Mouse (Mus musculus) embryonic facial prominence, embryonic 12.5 days (tissue): ENCODE results near the gene Myadml2. TPM values are rescaled to one million over a fixed set of nuclear protein-coding genes. Genes with fewer than 3 reads are reported as not detected.
A peak's percentile ranks its signal among the peaks of the same experiment; 100 is the strongest.
"Not testable (repeated sequence)": the region's sequence is repeated elsewhere in the genome, so short reads cannot be mapped to it uniquely, and the experiment has no call there.

Experiments used
- ATAC-seq: fragments of 200-750 bp; cut with Nextera tagmentation; 2 replicates; pipeline ENCODE4 v1.8.0; 2017; ENCODE audit not compliant: insufficient number of reproducible peaks, insufficient read depth, low FRiP score, low TSS enrichment
- H3K27ac ChIP-seq: fragments of 300-500 bp; sonication (generic); 2 replicates; pipeline ENCODE4 v1.5.1; 2016; ENCODE audit warnings: mild to moderate bottlenecking
- H3K27me3 ChIP-seq: fragments of 300-500 bp; sonication (generic); 2 replicates; pipeline ENCODE4 v1.6.1; 2016; ENCODE audit warnings: mild to moderate bottlenecking, moderate library complexity
- H3K36me3 ChIP-seq: fragments of 300-500 bp; sonication (generic); 2 replicates; pipeline ENCODE4 v1.6.1; 2016; ENCODE audit warnings: mild to moderate bottlenecking
- H3K4me1 ChIP-seq: fragments of 300-500 bp; sonication (generic); 2 replicates; pipeline ENCODE4 v1.6.1; 2016
- H3K4me2 ChIP-seq: fragments of 300-500 bp; sonication (generic); replicated peaks from 2 replicates; pipeline ENCODE4 v1.6.1; 2016; ENCODE audit warnings: mild to moderate bottlenecking, moderate library complexity
- H3K4me3 ChIP-seq: fragments of 300-500 bp; sonication (generic); 2 replicates; pipeline ENCODE4 v1.5.1; 2016; ENCODE audit warnings: mild to moderate bottlenecking
- H3K9ac ChIP-seq: fragments of 300-500 bp; sonication (generic); 2 replicates; pipeline ENCODE4 v1.6.1; 2016; ENCODE audit warnings: mild to moderate bottlenecking, moderate library complexity
- H3K9me3 ChIP-seq: fragments of 300-500 bp; sonication (generic); 2 replicates; pipeline ENCODE4 v1.6.1; 2016; ENCODE audit warnings: mild to moderate bottlenecking, moderate library complexity
- WGBS: fragments of 180-500 bp; shearing (Covaris S2); methylation state at CpG from one replicate; pipeline ENCODE4 v1.1.7; 2016; 5-methylcytosine and 5-hydroxymethylcytosine counted together
- polyA plus RNA-seq: library from polyadenylated mRNA; unstranded; fragments of >200 nt; fragmentation: Nextera tagmentation; extraction: Ambion mirVana; gene quantifications from 2 replicates; pipeline ENCODE4 v1.2.1, GENCODE M21; 2016

The Myadml2 gene
- polyA plus RNA-seq, 1 experiment from 2014 or later: not detected

- no peaks in the 10 kb centered on the region for H3K27me3 ChIP-seq
- H3K4me1 ChIP-seq: no peaks in the 10 kb centered on the region; the same call in 1 of the 2 replicates
- no peak overlapping the region for H3K9ac ChIP-seq
- 92% methylated on average over 5 of the region's 5 CpGs for WGBS
- no peak overlapping the region for H3K27ac ChIP-seq
- no peak overlapping the region for H3K4me3 ChIP-seq
- H3K9me3 ChIP-seq: no peaks in the 10 kb centered on the region
- no peak overlapping the region for H3K4me2 ChIP-seq
- H3K36me3 ChIP-seq: peaks cover 67% of the 10 kb centered on the region
- ATAC-seq: no peak
Measured at GRCm38 (mm10) chr11:120682683-120683082, 34.7 kb upstream of the Myadml2 start.

- H3K4me1 ChIP-seq: no peaks in the 10 kb centered on the region
- no peaks in the 10 kb centered on the region for H3K9me3 ChIP-seq
- H3K9ac ChIP-seq: no peak overlapping the region
- no peaks in the 10 kb centered on the region for H3K27me3 ChIP-seq
- WGBS: 74% methylated on average over 3 of the region's 3 CpGs
- H3K4me2 ChIP-seq: no peak overlapping the region
- H3K36me3 ChIP-seq: peaks cover 68% of the 10 kb centered on the region
- no peak overlapping the region for H3K4me3 ChIP-seq
- H3K27ac ChIP-seq: no peak overlapping the region
- no peak for ATAC-seq
Measured at GRCm38 (mm10) chr11:120679909-120680308, 32.0 kb upstream of the Myadml2 start.

GRCm38 (mm10) chr11:120676951-120677350, 29.0 kb upstream of the Myadml2 start:
- 87% methylated on average over 4 of the region's 4 CpGs for whole genome bisulfite sequencing
- no peaks in the 10 kb centered on the region for H3K9me3 ChIP-seq
- H3K27ac ChIP-seq: no peak overlapping the region
- H3K9ac ChIP-seq: no peak overlapping the region
- peaks cover 48% of the 10 kb centered on the region for H3K36me3 ChIP-seq
- H3K4me3 ChIP-seq: no peak overlapping the region
- H3K27me3 ChIP-seq: no peaks in the 10 kb centered on the region
- no peak for ATAC-seq
- H3K4me1 ChIP-seq: peaks cover 7% of the 10 kb centered on the region
- no peak overlapping the region for H3K4me2 ChIP-seq

- H3K27me3 ChIP-seq, H3K27ac ChIP-seq, H3K4me3 ChIP-seq, H3K9me3 ChIP-seq, H3K4me1 ChIP-seq, H3K4me2 ChIP-seq, ATAC-seq, H3K9ac ChIP-seq: not testable (repeated sequence)
- WGBS: 85% methylated on average over 5 of the region's 5 CpGs
- peaks cover 42% of the 10 kb centered on the region for H3K36me3 ChIP-seq
Measured at GRCm38 (mm10) chr11:120675875-120676274, 27.9 kb upstream of the Myadml2 start.

- Histone ChIP-seq H3K36me3 (peaks cover 22% of the 10 kb centered on the region), H3K9me3 (no peaks in the 10 kb centered on the region), H3K9ac (peak overlapping the region; percentile 78), H3K27me3 (no peaks in the 10 kb centered on the region), H3K4me1 (peaks cover 7% of the 10 kb centered on the region), H3K4me2 (peak overlapping the region; percentile 87), H3K27ac (peak overlapping the region; percentile 88), H3K4me3 (peak overlapping the region; percentile 68)
- ATAC-seq: no peak
- WGBS: 41% methylated on average over 12 of the region's 12 CpGs
Measured at GRCm38 (mm10) chr11:120673594-120674122, 25.7 kb upstream of the Myadml2 start.

GRCm38 (mm10) chr11:120672687-120673593, 25.0 kb upstream of the Myadml2 start, which contains the start of gene Aspscr1:
Gene Aspscr1 (plus strand): TSS chr11:120672973.
- Histone ChIP-seq H3K4me2 (peak within 1 kb of the TSS; percentile 87), H3K4me3 (peak within 1 kb of the TSS; percentile 68), H3K9ac (peak within 1 kb of the TSS; percentile 78), H3K27me3 (no peaks in the 10 kb centered on the region), H3K9me3 (no peaks in the 10 kb centered on the region), H3K4me1 (peaks cover 7% of the 10 kb centered on the region), H3K36me3 (peaks cover 14% of the 10 kb centered on the region), H3K27ac (peak within 1 kb of the TSS; percentile 88)
- peak; percentile 90 for ATAC-seq
- 2% methylated on average over 83 of the region's 83 CpGs for WGBS

- H3K9me3 ChIP-seq: no peaks in the 10 kb centered on the region
- H3K27ac ChIP-seq: no peak overlapping the region
- peaks cover 8% of the 10 kb centered on the region; the same call in 1 of the 2 replicates for H3K4me1 ChIP-seq
- WGBS: 4% methylated on average over 3 of the region's 3 CpGs
- peaks cover 35% of the 10 kb centered on the region for H3K27me3 ChIP-seq
- H3K4me2 ChIP-seq: 0 out of 2 replicates have a peak overlapping the region, but pooled peaks have one; percentile 1
- H3K4me3 ChIP-seq: no peak overlapping the region
- no peaks in the 10 kb centered on the region for H3K36me3 ChIP-seq
- no peak overlapping the region for H3K9ac ChIP-seq
- ATAC-seq: no peak
Measured at GRCm38 (mm10) chr11:120666617-120667016, 18.7 kb upstream of the Myadml2 start.

- Histone ChIP-seq H3K27me3 (peaks cover 47% of the 10 kb centered on the region), H3K9ac (no peak overlapping the region), H3K4me2 (no peak overlapping the region), H3K4me1 (peaks cover 18% of the 10 kb centered on the region; the same call in 1 of the 2 replicates), H3K36me3 (no peaks in the 10 kb centered on the region), H3K4me3 (no peak overlapping the region), H3K27ac (no peak overlapping the region), H3K9me3 (no peaks in the 10 kb centered on the region)
- 63% methylated on average over 3 of the region's 3 CpGs for WGBS
- no peak for ATAC-seq
Measured at GRCm38 (mm10) chr11:120665406-120665805, 17.4 kb upstream of the Myadml2 start.

GRCm38 (mm10) chr11:120663714-120664113, 15.8 kb upstream of the Myadml2 start:
- H3K27ac ChIP-seq: no peak overlapping the region
- 74% methylated on average over 5 of the region's 5 CpGs for WGBS
- H3K36me3 ChIP-seq: no peaks in the 10 kb centered on the region
- H3K27me3 ChIP-seq: peaks cover 64% of the 10 kb centered on the region
- H3K4me1 ChIP-seq: peaks cover 24% of the 10 kb centered on the region; the same call in 1 of the 2 replicates
- H3K9ac ChIP-seq: no peak overlapping the region
- no peak overlapping the region for H3K4me3 ChIP-seq
- no peaks in the 10 kb centered on the region for H3K9me3 ChIP-seq
- H3K4me2 ChIP-seq: no peak overlapping the region
- no peak for ATAC-seq

GRCm38 (mm10) chr11:120662759-120663158, 14.8 kb upstream of the Myadml2 start:
- H3K27ac ChIP-seq: no peak overlapping the region
- ATAC-seq: no peak
- WGBS: 58% methylated on average over 6 of the region's 6 CpGs
- no peak overlapping the region for H3K9ac ChIP-seq
- H3K4me1 ChIP-seq: peaks cover 24% of the 10 kb centered on the region; the same call in 1 of the 2 replicates
- H3K9me3 ChIP-seq: no peaks in the 10 kb centered on the region
- H3K4me3 ChIP-seq: no peak overlapping the region
- no peaks in the 10 kb centered on the region for H3K36me3 ChIP-seq
- no peak overlapping the region for H3K4me2 ChIP-seq
- H3K27me3 ChIP-seq: peaks cover 73% of the 10 kb centered on the region

GRCm38 (mm10) chr11:120661076-120661460, 13.1 kb upstream of the Myadml2 start, which contains the start of gene Notum:
Gene Notum (minus strand): TSS chr11:120661175.
- Histone ChIP-seq H3K4me2 (peak within 1 kb of the TSS; percentile 68), H3K27ac (0 out of 2 replicates have a peak within 1 kb of the TSS, but pooled peaks have one; percentile 11), H3K9ac (peak within 1 kb of the TSS; percentile 48), H3K27me3 (peaks cover 86% of the 10 kb centered on the region), H3K4me1 (peaks cover 16% of the 10 kb centered on the region; the same call in 1 of the 2 replicates), H3K9me3 (no peaks in the 10 kb centered on the region), H3K36me3 (no peaks in the 10 kb centered on the region), H3K4me3 (peak within 1 kb of the TSS; percentile 43)
- ATAC-seq: no peak
- under 1% methylated on average over 35 of the region's 35 CpGs for WGBS
